Mouse (Mus musculus) adrenal gland, adult 18-20 months (tissue): ENCODE measurements around the gene Srsf7. TPM values are rescaled to one million over a fixed set of nuclear protein-coding genes. Genes with fewer than 3 reads are reported as not detected.
"Not testable (repeated sequence)": the region's sequence is repeated elsewhere in the genome, so short reads cannot be mapped to it uniquely, and the experiment has no call there.

Experiments used
- DNase-seq, 2 experiments: peaks; one replicate each; pipeline ENCODE4 v3.0.0; 2021 to 2022; ENCODE audit warnings: low spot score in 2 of 2
- long read RNA-seq, 2 experiments: library from polyadenylated mRNA; stranded (forward); transcript quantifications; one replicate each; pipeline ENCODE4 v2.0.0; 2021
- total RNA-seq, 2 experiments: library from RNA; stranded (reverse); gene quantifications; 1 replicate in 1 of 2; 2 replicates in 1 of 2; pipeline ENCODE4 v1.2.3; 2021

The Srsf7 gene
- 100 to 1,000 TPM; 124 to 133 TPM for total RNA-seq
- long read RNA-seq, experiment 1, transcript Srsf7-201 (8 exons, 2,288 nt): minor isoform, 15 of 56 reads
- long read RNA-seq, experiment 1, transcript Srsf7-207 (7 exons, 1,921 nt): minor isoform, 6 of 56 reads
- long read RNA-seq, experiment 1, transcript Srsf7-208 (8 exons, 1,040 nt): major isoform, 16 of 56 reads
- long read RNA-seq, experiment 1, partial matches to known transcripts: 3 of 56 reads
- long read RNA-seq, experiment 1, other reads (novel, unspliced or antisense): 13 of 56 reads
- long read RNA-seq, experiment 2, transcript Srsf7-201 (8 exons, 2,288 nt): major isoform, 39 of 125 reads
- long read RNA-seq, experiment 2, transcript Srsf7-208 (8 exons, 1,040 nt): minor isoform, 31 of 125 reads
- long read RNA-seq, experiment 2, transcript Srsf7-207 (7 exons, 1,921 nt): minor isoform, 9 of 125 reads
- long read RNA-seq, experiment 2, partial matches to known transcripts: 6 of 125 reads
- long read RNA-seq, experiment 2, other reads (novel, unspliced or antisense): 38 of 125 reads

DNA sequence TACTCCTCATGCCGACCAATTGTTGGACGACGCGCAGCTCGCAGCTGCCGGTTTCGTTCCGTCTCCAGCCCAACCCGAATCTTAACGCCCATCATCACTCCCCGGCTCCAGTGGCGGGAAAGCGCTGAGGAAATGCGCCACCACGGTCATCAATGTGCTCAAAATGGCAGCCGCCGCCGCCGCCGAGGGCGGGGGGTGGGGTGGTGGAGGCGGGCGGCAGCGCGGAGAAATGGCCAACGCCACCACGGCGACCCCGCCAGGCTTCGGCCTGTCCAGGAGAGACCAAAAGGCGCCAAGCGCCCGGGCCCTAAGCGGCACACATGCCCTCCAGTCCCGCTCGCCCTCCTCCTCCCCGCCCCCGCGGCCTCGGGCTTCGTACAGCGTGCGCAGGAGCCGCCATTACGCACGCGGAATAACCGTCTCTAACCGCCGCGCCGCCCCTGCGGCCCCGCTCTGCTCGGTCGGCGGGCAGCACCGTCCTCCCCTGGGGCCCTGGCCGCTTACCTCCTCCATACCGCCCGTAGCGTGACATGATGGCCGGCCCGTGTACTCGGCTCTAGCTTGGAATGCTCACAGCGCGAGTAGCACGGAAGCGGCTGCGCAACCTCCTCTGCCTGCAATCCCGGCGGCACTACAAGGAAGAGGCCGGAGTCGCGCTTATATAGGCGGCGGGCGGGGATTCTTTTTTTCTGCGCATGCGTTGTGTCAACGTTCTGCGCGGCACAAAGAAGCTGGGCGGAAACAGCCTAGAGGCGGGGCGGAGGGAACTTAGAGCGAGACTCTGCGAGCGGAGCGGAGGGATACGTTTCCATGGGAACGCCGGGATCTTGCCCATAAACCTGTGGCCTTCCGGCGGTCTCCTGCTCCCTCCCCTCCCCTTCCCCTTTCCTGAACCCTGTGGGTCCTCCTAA lies at the start of gene Srsf7, which contains the start of gene Ttc39d:
Srsf7 (minus strand) TSS at position 637 of the 911 bp plus-strand sequence.
Ttc39d (plus strand) TSS at position 790 of the 911 bp plus-strand sequence.
- DNase-seq: peak; percentile 99 to 100

DNA sequence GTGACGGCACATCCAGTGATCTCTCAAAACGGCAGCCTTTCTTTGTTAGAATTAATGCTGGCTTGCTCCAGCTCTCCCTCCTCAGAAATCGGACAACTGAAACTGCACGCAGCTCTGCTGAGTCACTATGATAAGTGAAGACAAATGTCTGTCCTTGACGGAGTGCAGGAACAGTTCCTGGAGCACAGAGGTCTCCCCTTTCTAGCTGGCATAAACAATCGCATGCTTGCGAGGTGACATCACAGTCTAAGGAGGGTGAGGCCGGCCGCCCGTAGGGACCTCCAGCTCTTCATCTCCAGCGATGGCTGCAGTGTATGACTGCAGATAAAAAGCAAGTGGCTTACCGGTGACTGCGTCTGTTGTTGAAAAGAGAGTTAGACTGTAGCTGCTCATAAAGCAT lies 48.1 kb upstream of the Srsf7 start:
- DNase-seq: peak; percentile 51 to 65

DNA sequence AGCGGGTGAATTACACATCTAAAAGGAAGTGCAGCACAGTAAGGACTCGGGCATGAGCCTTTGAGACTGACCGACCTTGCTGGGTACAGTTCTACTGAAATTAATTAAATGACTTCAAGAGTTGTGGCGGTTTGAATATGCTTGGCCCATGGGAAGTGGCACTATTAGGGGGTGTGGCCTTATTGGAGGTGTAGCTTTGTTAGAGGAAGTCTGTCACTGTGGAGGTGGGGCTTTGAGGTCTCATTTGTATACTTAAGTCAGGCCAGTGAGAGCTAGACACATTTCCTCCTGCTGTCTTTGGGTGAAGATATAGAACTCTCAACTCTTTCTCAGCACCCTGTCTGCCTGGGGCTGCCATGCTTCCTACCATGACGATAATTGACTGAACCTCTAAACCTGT lies 47.3 kb upstream of the Srsf7 start:
- DNase-seq: no peak

DNA sequence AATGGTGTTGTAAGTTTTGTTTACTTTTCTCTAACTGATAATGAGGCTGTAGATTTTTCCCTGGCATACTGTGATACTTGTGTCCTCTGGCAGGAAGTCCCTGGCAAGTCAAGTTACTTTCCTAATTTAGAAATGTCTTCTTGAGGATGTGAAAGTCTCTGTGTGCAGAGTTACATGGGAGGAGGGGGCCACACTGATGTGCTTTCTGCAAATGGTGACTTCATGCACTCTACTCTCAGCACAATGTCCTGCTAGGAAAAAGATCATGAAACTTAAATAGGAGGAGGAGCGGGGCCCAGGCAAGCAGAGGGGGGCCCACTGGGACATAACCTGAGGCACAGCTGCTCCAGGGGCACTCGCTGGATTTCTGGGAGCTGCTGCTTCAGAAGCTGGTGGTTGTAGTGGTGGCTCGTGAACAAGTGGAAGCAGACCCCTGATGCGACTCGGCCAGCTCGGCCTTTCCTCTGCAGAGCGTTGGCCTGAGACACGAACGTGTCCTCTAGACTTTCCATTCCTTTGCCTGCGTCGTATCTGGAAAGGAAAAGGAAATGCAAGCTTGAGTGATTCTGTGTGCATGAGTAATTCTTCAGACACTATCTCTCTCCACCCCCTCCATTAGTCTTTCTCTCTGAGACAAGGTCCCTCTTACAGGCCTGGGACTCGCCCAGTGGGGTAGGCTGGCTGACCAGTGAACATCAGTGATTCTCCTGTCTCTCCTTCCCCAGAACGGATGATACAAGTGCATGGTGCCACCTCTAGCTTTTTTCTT lies 45.8 kb upstream of the Srsf7 start:
- DNase-seq: no peak

DNA sequence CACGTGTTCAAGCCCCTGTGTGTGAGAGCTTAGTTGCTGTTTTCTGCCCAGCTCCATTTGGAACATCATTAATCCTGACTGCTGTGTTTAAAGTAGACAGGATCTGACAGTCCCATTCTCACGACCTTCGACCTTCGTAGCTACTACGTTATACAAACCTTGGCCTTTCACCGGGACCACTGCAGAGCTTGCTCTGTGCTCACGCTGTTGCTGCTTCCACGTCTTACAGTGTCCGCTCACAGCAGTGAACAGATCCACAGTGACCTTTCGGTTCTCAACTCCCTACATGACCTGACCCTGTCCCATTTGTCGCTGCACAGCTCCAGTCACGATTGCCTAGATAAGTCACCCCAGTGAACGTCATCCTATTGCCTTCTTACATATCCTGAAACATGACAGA lies 36.0 kb upstream of the Srsf7 start:
- DNase-seq: no peak

GRCm38 (mm10) chr17:80241594-80241993 lies 34.5 kb upstream of the Srsf7 start:
- no peak for DNase-seq

GRCm38 (mm10) chr17:80237475-80237874 lies 30.4 kb upstream of the Srsf7 start:
- DNase-seq: no peak

DNA sequence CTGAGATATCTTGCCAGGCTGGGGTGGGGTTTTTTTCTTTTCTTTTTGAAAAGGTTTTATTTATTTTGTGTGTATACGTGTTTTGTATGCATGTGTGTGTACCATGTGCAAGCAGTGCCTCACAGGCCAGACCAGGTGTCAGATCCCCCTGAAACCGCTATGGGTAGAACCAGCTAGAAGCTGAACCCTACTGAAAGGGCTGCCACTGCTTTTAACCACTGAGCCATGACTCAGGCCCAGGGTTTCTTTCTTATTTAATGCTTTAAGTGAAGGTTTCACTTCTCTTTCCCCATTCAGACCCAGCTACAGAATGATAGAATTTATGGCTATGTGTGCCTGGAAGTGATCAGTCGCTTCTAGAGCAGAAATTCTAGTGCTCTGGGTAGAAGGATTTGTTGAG lies 29.7 kb upstream of the Srsf7 start:
- DNase-seq: no peak

DNA sequence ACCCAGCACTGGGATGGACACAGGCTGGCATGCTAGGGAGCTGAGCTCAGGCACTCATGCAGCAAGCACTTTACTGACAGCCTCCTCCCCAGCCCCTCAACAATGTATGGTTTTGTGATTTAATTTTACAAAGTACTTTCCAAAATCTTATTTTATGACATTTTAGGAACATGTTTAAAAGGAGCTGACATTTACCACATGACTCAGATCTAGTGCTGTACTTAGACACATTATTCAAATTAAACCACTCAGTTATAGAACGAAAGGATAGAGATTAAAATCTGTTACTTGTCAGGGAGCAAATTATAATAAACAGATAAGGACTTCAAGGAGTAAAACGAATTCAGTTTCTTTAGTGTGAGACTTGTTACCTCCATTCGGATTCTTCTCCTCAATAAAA lies 28.4 kb upstream of the Srsf7 start:
- DNase-seq: no peak

DNA sequence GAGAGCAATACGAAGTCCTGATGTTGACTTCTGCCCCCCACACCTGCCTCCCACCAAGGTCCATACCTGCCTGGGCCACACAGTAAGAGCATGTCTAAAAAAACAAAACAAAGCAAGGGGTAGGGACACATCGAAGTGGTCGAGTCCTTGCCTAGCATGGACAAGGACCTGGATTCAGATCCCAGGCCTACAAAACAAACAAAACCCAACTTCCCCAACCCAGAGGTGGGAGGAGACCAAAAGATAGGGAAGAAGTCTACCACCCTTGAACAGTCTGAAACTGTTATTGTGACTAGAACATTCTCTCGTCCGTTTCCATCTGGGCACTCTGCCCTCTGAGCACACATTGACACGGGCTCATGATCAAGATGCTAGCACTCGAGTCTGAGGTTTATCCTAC lies 27.3 kb upstream of the Srsf7 start:
- DNase-seq: no peak

GRCm38 (mm10) chr17:80233844-80234243 lies 26.7 kb upstream of the Srsf7 start:
- no peak for DNase-seq

GRCm38 (mm10) chr17:80229396-80229795 lies 22.3 kb upstream of the Srsf7 start:
- DNase-seq: no peak

GRCm38 (mm10) chr17:80225142-80225541 lies 18.0 kb upstream of the Srsf7 start:
- DNase-seq: not testable (repeated sequence)

DNA sequence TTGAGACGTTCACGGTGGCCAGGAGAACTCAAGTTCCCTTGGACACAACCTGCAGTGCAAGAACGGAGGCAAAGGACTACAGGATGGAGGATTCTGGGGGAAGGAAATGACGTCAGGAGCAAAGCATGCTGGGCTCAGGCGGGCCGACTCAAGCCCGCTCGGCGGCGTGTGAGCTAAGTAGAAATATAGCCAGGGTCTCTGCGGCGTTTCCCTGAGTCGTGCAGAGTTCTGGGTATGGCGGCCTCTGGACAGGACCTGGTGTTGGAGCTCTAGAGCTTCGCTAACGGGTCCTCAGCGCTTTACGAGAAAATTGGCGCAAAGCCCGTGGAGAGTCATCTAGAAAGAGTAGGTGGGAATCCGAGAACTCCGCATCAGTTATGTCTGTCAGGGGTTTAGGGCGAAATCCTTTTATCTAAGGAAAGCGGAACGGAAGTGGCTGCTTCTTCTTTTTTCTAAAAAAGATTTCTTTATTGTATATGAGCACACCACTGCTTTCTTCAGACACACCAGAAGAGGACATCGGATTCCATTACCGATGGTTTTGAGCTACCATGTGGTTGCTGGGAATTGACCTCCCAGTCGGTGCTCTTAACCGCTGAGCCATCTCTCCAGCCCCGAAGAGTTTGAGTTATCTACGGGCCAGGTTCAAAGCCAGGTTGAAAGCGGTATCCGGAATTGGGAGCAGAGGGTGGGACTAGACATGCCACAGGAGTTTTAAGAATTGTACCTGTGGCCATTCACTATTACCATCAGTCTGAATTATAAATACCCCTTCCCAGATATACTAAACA lies 17.4 kb upstream of the Srsf7 start, which contains the start of gene Gemin6:
Gemin6 (plus strand) TSS at position 116 of the 791 bp plus-strand sequence.
- peak; percentile 71 to 75 for DNase-seq

GRCm38 (mm10) chr17:80223829-80224228 lies 16.7 kb upstream of the Srsf7 start:
- DNase-seq: no peak

DNA sequence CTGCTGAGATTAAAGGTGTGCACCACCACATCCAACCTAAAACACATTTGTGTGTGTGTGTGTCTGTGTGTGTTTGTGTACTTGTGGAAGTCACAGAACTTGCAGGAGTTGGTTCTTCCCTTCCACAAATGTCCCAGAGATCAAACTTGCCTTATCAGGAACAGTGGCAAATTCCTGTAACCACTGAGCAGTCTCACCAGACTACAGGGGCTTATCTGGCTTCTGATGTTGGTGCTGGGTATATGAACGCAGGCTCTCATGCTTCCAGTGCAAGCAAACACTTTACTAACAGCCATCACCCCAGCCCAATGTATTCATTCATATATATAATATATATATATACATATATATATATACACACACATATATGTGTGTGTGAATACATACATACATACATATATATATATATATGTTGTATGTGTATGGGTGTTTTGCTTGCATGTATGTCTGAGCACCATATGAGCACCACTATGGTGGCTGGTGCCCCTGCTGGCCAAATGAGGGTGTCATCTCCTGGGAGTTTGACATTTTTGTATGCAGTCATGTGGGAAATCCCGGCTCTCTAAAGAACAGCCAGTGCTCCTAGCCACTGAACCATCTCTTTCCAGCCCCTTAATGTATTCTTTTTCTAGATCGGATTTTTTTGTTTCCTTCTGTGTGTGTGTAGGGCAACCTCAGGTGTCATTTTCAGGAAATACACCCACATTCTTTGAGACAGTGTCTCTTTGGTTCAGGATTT lies 15.0 kb upstream of the Srsf7 start:
- DNase-seq: no peak

GRCm38 (mm10) chr17:80221202-80221601 lies 14.1 kb upstream of the Srsf7 start:
- DNase-seq: no peak

DNA sequence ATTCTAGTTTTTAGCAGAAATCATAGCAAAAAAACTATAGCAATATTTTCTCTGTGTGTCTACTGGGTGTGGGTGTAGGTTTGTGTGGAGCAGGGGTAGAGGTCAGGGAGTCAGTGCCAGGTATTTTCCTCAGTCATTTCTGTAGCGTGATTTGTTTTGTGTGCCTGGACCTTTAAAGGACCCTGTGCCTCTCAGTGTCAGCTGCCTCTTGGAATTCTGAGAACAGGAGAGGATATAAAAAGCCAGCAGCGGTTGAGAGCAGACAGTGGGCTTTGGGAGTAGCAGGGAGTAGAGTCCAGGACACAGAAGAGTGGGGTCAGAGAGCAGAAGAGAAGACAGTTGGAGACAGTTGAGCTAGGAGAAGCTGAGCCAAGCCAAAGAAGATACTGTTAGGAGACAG lies 13.0 kb upstream of the Srsf7 start:
- DNase-seq: no peak

GRCm38 (mm10) chr17:80213998-80214397 lies 6.9 kb upstream of the Srsf7 start:
- DNase-seq: not testable (repeated sequence)
